Mouse (Mus musculus) left cerebral cortex, adult 2 months (tissue): ENCODE results near the gene Klhl32. TPM values are rescaled to one million over a fixed set of nuclear protein-coding genes. Genes with fewer than 3 reads are reported as not detected.

Source experiments
- DNase-seq, 2 experiments: peaks; one replicate each; pipeline ENCODE4 v3.0.0; 2021 to 2022; ENCODE audit warnings: low spot score in 2 of 2, mixed read lengths in 1 of 2; ENCODE audit errors: extremely low spot score in 1 of 2
- H3K27ac ChIP-seq: fragments of 200-600 bp; 2 replicates; pipeline ENCODE4 v1.8.1; 2022
- H3K4me3 ChIP-seq: fragments of 200-600 bp; 2 replicates; pipeline ENCODE4 v1.8.1; 2022
- CTCF ChIP-seq: fragments of 200-600 bp; IDR thresholded peaks from 2 replicates; pipeline ENCODE4 v1.8.1; 2022; ENCODE audit warnings: antibody characterized with exemption, mild to moderate bottlenecking, moderate library complexity
- intact Hi-C: fragments of 180-260 bp; cut with DNase I; formaldehyde crosslinking; loops from one replicate; pipeline ENCODE4 v1.15.1; 2025
- total RNA-seq, 2 experiments: library from RNA; stranded (reverse); gene quantifications; 2 replicates each; pipeline ENCODE4 v1.2.3; 2021

The Klhl32 gene
- total RNA-seq, 2 experiments from 2014 or later = 16.0 to 16.1 TPM

DNA sequence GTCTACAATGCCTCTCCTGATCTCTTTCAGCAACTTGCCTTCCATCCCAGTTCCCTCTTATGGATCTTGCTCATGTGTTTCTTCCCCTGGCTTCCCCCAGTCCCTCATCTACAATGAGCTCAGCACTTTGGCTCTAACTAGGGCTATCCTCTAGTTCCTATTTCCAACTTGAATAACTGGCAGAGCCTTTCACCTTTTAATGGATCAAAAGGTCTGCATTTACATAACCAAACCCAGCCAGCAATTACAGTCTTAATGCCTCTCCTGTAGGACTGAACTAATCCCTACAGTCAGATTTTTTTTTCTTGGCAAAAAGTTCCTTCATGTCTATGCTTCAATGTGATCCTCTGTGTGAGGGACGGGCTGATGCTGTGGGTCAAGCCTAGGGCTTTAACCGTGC lies 3.5 kb downstream of the Klhl32 start:
- intact Hi-C loops = no loop called here
- no peak overlapping the region for H3K27ac ChIP-seq
- DNase-seq = no peak
- H3K4me3 ChIP-seq = no peak overlapping the region
- TF ChIP-seq CTCF = no peak

- intact Hi-C loops = no loop called here
- TF ChIP-seq CTCF = no peak
- no peak for DNase-seq
- Histone ChIP-seq H3K4me3 (no peak overlapping the region), H3K27ac (peak overlapping the region; percentile 40; the same call in 1 of the 2 replicates)
These were observed 5.4 kb downstream of the Klhl32 start for GRCm38 (mm10) chr4:24845546-24845945.

- DNase-seq = no peak
- Histone ChIP-seq H3K27ac (no peak overlapping the region), H3K4me3 (no peak overlapping the region)
- intact Hi-C loops = no loop called here
- no peak for TF ChIP-seq CTCF
These were observed 12.4 kb downstream of the Klhl32 start for GRCm38 (mm10) chr4:24838567-24838966.

DNA sequence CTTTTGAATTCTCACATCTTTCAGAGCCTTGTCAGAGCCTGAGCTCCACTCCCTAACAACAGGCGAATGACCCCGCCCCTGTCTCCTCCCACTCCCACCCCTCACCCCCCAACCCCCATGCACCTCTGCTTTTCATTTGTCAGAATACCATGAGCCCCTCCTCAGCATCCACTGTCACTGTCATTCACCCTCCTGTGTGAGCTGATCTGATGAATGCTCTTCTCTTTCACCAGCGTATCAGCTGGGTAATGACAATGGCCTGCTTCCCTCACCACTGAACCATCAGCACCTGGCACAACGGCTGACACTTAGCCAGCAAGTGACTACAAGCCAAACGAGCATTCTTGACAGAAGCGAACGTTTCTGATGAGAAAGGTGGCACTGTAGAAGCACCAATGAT lies 15.4 kb downstream of the Klhl32 start:
- no peak overlapping the region for H3K4me3 ChIP-seq

GRCm38 (mm10) chr4:24808316-24808715 lies 42.6 kb downstream of the Klhl32 start:
- TF ChIP-seq CTCF = no peak
- DNase-seq = no peak
- intact Hi-C loops = loop anchor here (5.0 kb wide), 1 partner anchor 71 kb away; no protein-coding TSS in a partner anchor
- Histone ChIP-seq H3K4me3 (no peak overlapping the region), H3K27ac (no peak overlapping the region)

More for the DNA sequence above, 15.4 kb downstream of the Klhl32 start:
- intact Hi-C loops = no loop called here
- no peak overlapping the region for H3K27ac ChIP-seq
- no peak for DNase-seq
- TF ChIP-seq CTCF = no peak

GRCm38 (mm10) chr4:24801881-24802280 lies 49.0 kb downstream of the Klhl32 start:
- TF ChIP-seq CTCF = no peak
- no peak for DNase-seq
- Histone ChIP-seq H3K4me3 (no peak overlapping the region), H3K27ac (no peak overlapping the region)
- intact Hi-C loops = no loop called here

DNA sequence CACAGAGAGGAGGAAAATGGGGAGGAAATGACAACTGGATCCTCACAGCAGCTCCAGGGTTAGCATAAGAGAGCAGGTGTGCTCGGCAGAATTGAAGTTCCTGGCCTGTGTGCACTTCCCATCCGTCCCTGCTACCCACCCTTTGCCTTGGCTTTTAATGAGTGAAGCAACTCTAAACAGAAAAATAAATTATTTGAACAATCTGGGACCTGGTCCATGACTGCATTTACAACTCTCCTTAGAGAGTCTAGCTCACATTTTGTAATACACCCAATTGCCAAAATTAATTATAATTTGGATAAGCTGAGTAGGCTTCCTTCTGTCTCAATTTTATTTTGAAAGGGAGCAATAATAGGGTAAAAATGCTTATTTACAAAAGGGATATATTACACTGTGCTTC lies 49.6 kb downstream of the Klhl32 start:
- no peak for DNase-seq
- no peak for TF ChIP-seq CTCF
- Histone ChIP-seq H3K4me3 (no peak overlapping the region), H3K27ac (no peak overlapping the region)
- intact Hi-C loops = no loop called here

GRCm38 (mm10) chr4:24800345-24800936 lies 50.5 kb downstream of the Klhl32 start:
- intact Hi-C loops = no loop called here
- Histone ChIP-seq H3K27ac (no peak overlapping the region), H3K4me3 (no peak overlapping the region)
- no peak for TF ChIP-seq CTCF
- DNase-seq = no peak

DNA sequence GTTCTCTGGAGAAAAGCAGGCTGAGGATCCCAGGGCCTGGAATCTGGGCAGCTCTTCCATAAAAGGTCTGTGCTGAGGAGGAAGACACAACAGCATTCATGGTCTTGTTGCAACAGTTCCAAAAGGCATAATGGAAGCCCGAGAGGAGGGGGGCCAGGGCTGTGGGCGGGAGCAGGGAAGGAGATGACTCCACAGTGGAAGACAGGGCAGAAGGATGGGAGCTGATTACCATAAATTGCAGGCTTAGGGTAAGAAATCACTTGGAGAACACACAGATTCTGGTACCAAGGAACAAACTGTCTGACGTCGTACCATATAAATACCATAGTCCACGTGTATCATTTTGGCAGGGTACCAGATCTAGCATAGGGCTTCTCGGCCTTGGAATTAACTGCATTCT lies 51.9 kb downstream of the Klhl32 start:
- Histone ChIP-seq H3K4me3 (no peak overlapping the region), H3K27ac (no peak overlapping the region)
- no peak for TF ChIP-seq CTCF
- DNase-seq = peak in 1 of 2 experiments; percentile 33
- intact Hi-C loops = loop anchor here (5.0 kb wide), 1 partner anchor 98 kb away; the partner anchor contains the start of gene Ndufaf4

- no peak for DNase-seq
- no peak overlapping the region for H3K27ac ChIP-seq
- intact Hi-C loops = loop anchor here (5.0 kb wide), 1 partner anchor 99 kb away; the partner anchor contains the start of gene Ndufaf4
- no peak for TF ChIP-seq CTCF
- H3K4me3 ChIP-seq = no peak overlapping the region
These were observed 53.1 kb downstream of the Klhl32 start for GRCm38 (mm10) chr4:24797868-24798267.

DNA sequence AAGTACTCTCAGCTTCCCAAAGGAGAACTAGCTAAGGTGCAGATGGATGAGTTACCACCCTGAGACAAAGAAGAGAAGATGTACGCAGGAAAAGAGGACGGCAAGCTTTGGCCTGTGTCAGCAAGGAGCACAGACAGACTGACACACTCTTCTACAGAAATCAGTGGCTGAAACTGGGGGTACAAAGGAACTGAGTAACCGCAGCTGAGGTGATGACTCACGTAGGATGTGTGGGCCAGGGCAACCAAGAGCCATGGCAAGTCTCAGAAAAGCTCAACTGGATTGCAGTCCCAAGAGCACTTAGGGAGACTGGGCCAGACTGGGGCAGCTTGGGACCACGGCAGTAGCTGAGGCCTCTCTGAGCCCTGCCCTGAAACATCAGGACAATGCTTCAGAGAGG lies 53.6 kb downstream of the Klhl32 start:
- DNase-seq = no peak
- TF ChIP-seq CTCF = no peak
- Histone ChIP-seq H3K27ac (no peak overlapping the region), H3K4me3 (no peak overlapping the region)
- intact Hi-C loops = loop anchor here (5.0 kb wide), 1 partner anchor 100 kb away; the partner anchor contains the start of gene Ndufaf4

DNA sequence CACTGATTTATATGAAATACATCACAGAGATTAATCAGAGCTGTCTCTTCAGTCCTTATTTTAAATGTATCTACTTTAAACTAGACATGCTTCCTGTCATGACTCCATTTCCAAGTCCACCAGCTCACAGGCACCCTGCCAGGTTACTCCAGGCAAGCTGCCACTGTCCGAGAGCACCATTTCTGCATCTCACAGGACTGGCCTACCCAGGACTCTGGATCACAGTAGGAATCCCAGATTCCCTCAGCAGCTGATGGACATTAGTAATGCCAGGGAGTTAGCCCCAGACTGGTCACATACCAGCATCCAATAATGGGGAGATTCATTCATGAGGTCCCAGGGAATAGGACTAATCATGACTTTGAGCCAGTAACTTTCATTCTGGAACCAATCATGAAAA lies 54.7 kb downstream of the Klhl32 start:
- intact Hi-C loops = loop anchor here (5.0 kb wide), 1 partner anchor 101 kb away; the partner anchor contains the start of gene Ndufaf4
- TF ChIP-seq CTCF = no peak
- no peak overlapping the region for H3K4me3 ChIP-seq
- no peak for DNase-seq
- H3K27ac ChIP-seq = no peak overlapping the region

GRCm38 (mm10) chr4:24795180-24795579 lies 55.7 kb downstream of the Klhl32 start:
- DNase-seq = no peak
- Histone ChIP-seq H3K27ac (no peak overlapping the region), H3K4me3 (no peak overlapping the region)
- no peak for TF ChIP-seq CTCF
- intact Hi-C loops = loop anchor here (5.0 kb wide), 1 partner anchor 102 kb away; the partner anchor contains the start of gene Ndufaf4
